Mouse (Mus musculus) spleen, adult 18-20 months (tissue): ENCODE data around the gene Sytl3.

Experiments used
- DNase-seq, 2 experiments: peaks; one replicate each; pipeline ENCODE4 v3.0.0; 2022; ENCODE audit warnings: mixed read lengths in 2 of 2

Sytl3 gene

DNA sequence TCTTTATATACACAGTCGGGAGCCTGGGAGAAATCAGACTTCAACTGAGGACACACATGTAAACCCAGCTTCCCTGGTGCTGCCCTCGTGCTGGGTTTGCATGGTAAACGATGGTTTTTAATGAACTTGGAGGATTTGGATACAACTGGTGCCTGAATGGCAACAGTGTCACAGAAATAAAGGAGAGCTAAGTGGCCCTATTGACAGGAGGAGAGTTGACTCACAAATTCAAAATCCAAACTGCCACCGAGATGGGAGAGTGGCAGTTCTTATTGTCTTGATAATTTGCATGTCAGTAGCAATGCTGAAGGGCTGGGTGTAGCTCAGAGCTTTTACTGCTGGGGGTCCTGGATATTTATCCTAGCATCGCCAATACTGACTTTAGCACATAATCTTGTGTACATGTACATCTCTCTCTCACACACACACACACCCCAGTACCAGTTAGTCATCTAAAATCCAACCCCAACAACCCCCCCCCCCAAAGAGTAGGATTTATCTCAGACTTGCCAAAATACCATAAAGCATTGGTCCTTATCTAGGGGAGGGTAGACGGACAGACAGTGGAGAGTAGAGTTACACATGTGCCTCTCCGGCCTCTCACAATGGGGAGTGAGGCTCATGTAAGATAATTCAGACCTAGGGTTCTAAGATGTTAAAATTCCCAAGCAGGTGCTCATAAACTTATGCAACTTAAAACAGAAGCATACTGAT is 104.8 kb downstream of the Sytl3 start:
- no peak for DNase-seq

DNA sequence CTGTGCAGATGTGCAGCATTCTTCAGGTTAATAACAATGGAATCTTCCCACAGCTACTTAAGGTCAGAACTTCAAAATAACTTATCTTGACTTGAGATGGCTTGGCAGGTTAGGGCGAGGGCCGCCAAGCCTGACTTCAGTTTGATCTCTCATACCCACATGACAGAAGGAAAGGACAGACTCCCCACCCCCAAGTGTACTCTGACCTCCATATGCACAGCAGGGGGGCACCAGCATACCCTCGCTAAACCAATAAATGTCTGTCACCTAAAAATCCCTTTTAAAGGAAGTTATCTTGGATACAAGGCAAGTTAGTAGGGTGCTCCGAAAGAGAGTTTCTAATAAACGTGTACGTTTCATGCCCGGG is 105.3 kb downstream of the Sytl3 start:
- no peak for DNase-seq

DNA sequence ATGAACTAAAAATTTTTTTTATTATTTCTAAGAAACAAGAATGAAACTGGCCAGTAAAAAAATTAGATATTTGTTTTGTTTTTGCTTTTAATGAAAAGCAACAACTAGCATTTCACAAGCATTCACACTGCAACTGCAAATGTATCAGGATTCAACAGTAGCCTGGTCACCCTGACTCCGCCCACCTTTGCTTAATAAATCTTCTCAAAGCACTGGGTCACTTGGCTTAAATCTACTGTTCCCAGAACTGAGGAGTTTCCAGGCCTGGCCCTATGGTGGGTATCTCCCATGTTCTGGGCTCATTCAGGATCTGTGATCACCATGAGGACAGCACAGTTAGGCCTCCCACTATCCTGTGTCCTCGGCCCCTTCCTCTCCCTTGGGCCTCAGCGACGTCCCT is 105.8 kb downstream of the Sytl3 start:
- no peak for DNase-seq

DNA sequence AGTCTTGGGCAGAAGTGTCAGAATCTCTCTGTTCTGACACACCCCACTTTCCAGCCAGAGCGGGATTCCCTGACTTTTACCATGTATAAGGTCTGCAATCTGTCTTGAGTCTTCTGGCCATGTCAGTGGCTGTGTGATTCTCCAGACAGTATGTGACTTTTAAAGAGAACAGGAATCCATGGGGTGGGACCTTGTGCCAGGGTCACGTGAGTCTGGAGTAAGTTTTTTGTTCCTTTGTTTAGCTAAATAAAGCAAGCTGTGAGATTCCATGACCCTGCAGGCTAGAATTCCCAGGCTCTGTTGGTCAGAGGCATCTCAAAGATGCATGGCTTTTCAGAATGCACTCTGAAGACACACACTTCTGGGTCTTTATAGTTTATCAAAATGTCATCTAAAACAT is 107.0 kb downstream of the Sytl3 start:
- no peak for DNase-seq

DNA sequence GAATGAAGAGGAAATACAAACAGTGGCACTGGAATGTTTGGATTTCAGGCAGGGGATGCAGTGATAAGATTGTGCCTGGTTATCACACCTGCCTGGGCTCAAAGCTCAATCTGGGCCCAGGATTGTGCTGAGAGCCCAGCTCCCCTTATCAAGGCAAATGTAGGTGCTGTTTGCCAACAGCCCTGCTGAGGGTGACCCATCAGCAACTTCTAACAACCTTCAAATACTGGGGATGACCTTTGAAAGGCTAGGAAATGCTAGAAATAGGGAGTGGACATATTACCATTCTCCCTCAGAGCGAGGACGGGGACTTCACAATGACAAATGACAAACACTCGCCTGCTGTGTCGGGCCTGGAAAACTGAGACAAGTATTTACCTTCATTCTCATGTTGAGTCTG is 107.9 kb downstream of the Sytl3 start:
- DNase-seq, result no peak

DNA sequence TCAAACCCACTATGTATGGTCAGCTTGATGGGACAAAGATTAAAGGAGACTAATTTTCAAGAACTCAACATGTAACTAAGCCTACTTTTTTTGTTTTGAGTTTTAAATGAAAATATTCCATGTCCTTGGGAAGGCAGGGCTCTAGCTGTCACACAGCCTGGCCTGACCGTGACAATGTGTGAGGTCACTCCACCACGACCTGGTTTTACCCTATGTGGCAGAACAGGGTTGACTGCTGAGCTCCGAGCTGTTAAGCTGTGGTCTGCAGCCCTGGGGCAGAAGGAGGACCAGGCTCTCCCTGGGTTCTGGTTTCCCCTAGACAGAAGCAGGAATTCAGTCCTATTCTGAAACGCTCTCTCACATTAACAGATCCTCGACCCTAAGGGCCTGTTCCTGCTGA is 108.9 kb downstream of the Sytl3 start:
- no peak for DNase-seq

DNA sequence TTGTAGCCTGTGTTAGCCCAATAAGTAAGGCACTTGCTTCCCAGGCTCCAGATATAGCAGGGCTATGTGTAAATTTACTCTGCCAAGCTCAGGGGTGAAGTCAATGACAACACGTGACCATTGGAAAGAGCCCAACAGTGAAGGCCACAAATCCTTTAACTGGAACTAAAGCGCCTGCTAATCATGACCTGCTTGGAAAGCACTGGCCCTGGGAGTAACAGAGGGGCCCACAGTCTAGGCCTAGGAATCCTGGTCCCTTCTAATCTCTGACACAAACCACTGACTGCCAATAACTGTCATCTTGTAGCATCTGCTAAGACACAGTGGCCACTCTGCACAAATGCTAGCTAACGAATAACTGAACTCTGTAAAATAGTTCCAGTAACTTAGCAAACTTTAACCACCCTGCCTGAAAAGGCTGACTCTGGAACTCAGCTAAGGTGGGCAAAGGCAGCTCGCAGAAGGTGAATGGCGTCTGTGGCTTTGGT is 109.5 kb downstream of the Sytl3 start:
- no peak for DNase-seq

DNA sequence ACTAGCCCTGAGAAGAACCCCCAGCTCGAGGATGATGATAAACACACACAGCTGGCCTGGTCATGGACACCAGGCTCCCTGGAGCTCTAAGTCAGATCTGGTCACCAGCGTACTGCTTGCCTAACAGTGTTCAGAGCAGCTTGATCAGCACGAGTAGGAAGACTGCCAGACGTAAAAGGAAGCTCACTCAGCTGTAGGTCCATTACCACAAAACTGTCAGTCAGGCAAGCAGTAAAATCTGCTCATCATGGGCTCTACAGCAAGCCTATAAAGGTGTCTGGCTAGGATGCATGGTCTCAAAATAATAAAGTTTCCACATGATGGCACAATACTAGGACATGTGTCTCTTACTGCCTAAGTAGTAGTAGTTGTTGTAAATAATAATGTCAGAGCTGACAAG is 110.7 kb downstream of the Sytl3 start:
- no peak for DNase-seq

DNA sequence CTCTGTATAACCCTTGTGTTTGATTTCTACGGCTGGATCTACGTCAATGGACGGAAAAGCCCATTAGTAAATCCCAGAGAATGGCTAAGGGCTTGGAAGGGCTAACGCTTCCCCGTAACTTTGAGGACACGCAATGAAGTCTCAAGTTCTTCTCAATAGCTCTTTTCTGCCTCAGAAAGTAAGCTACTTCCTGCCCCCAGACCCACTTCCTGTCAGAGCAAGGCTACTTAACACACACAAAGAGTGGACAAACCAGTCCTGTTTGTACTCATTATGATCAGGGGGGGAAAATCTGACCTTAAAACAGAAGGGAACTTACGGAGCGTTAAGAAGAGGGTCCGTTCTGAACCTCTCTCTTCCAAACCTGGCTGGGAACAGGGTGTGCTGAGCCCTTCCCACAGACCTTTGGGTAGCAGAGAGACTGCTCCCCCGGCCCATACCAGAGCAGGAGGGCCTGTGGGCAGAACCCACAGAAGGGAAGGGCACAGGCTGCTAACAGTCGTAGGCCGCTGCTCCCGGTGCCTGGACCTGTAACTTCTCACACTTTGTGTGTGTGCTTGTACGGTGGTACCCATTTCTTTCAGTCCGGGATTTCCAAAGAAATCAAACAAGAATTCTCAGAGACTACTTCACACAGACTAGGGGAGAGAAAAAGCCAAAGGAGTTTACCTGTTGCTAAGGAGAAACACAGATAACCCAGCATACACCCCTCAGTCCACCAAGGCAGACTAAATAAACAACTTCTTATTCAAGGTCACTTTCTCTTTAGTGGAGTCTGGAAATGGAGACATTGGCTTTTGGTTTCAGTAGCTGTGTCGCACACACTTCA is 113.0 kb downstream of the Sytl3 start:
- no peak for DNase-seq

DNA sequence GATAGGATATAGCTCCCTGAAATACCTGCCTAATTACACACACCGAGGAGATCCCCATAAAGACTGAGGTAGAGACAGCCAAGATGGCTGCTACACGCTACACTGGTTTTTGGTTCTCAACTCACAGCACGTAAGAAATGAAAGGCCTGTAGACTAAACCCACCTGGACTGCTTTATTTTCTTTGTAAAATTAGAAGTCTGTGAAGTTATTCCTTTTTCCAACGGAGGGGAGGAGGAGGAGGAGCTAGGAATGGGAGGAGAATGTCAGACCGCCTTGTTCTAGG is 113.5 kb downstream of the Sytl3 start:
- no peak for DNase-seq

DNA sequence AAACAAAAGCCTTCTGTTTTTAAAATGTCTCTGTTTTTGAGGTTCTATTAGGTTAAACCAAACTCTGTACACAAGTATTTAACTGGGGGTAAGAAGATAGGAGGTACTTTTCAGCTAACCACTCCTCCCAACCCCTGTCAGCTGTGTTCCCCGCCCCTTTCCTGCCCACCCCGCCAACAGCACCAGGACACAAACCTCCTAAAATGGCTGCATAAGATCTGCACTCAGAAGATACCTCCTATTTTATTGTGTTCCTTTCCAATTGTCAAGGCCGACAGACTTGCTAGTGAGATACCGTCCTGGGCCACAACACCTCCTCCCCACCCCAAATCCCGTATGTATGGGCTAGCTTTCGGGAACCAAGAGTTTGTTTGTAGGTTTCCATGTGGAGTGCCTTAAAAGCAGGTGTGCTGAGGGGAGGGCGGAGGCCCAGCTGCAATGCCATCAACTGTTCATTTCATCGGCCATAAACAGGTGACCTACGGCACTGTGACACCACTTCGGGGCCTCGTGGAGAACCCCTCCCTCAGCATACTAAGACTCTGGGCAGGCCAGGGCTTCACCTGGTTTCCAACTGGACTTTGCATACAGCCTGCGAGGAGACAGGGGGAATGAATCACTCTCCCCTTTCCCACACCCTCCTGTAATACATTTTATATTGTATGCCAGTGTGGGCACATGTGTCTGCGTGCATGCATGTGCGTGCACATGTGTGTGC is 114.5 kb downstream of the Sytl3 start:
- no peak for DNase-seq

DNA sequence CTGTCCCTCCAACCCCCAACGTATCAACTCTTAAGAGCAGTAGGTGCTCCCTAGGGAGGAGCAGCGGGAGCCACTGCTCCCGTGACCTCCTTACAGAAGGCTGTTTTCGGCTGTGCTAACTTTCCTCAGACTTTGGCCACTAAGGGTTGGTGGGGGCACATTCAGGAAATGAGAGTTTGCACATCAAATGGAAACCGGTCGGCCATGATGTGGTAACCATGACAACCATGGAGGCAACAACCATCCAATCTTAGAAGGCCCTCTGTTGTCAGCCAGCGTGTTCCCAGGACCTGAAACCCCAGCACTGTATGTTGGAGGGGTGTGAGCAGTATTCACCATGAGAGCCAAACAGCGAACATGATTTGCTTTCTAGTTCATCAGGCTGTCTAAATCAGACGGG is 116.3 kb downstream of the Sytl3 start:
- DNase-seq, result no peak

DNA sequence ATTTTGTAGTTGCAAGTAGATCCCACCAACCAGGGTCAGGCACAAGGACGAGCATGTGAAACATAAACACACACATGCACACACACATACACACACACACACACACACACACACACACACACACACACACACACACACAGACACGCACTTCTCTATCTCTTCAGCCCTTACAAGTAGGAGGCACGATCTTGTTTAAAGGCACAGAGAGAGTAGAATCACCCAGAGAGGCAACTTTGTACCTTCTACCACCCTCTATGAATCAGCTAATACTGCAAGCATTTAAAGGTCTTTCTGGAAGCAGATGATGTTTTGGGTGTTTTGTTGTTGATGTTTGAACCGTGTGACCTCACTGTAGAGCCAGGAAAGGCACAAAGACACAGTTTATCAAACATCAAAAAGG is 116.8 kb downstream of the Sytl3 start:
- no peak for DNase-seq

DNA sequence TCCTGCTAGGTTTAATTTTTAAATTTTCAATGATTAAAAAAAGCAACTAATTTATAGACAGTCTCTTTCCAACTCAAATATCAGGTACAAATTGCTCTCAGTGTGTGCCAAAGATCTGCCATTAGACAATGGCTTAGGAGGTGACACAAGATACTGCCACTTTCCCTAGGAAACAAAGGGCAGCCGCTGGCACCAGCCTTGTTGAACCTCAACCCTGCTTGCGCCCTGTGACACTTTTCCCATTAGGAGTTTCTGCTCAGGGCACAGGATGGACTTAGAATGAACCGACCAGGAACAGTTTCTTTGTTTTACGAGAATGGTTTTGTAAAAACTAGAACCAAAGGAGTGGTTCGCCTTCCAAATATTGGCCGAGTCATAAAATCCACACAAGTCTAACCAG is 117.2 kb downstream of the Sytl3 start:
- DNase-seq, result no peak

DNA sequence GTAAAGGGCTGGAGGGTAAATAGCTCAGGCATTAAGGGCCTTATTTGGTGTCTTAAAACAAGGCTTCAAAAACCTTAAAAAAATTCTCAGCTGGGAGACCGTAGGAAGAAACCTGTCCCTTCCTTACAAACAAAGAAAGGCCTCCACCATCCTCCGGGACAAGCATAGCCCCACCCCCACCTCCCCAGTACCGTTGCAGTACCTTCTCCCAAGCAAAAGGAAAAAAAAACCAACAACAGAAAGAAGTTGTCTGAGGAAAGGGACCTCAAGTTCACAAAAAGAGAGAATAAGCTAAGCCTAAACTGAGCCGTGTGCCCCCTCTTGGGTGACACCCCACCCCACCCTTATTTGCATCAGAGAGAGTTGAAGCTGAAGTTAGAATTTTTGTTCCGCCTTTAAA is 117.7 kb downstream of the Sytl3 start:
- no peak for DNase-seq

DNA sequence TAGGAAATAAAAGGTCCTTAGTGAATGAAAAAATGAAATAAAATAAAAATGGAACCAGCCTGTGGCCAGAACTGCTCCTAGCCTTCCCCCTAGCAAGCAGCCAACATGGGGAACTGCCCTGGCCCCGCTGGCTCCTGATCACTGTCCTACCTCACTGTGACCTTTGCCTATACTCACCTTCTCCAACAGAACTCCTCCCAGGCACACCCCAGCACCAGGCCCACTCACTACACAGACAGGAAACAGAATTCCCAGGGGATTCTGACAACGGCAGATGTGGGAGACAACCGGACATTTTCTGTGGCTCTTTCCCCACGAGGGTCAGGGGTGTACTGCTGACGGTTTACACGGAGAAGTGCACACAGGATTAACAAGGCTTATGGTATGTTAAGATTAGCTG is 118.2 kb downstream of the Sytl3 start:
- no peak for DNase-seq

DNA sequence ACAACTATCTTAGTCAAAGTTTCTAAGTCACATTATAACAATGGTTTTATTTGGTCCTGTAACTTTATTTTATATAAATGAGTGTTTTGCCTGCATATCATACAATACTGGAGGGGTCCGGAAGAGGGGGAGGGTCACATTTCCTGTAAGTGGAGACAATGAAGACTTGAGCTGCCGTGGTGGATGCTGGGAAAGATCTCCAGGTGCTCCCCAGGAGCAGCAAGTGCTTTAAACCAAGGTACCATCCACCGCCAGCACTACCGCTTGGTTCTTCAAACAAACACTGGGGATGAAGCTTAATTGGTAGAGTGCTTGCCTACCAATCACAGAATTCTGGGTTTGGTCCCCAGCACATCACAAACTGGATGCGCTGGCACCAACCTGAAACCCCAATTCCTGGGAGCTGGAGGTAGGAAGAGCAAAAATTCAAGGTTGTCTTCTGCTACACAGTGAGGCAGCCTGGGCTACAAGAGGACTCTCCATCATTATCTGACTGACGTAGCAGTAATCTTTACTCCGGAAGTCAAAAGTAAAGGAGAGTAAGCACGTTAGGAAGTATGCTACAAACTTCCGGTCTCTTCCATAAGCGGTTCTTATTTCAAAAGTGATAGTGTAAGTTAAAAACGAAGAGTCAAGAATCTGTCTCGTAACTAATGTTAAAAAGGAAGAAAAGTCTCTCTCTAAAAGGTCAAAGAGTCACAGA is 118.9 kb downstream of the Sytl3 start:
- DNase-seq, result no peak

DNA sequence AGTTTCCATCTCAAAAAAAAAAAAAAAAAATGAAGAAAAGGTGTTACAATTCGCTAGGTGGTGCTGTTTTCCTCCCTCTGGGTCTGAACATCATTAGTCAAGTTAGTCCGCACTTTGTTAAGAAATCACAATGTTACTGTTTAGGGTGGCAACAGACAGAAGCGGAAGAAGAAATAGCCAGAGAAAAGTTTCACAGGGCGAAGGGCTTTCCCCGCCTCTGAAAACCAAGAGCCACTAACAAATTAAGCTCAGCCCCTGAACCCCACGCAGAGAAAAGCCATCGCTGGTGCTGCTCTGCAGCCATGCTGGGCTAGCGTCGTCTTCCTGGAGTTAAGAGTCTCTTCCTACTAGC is 119.4 kb downstream of the Sytl3 start:
- peak; percentile 62 to 65 for DNase-seq

DNA sequence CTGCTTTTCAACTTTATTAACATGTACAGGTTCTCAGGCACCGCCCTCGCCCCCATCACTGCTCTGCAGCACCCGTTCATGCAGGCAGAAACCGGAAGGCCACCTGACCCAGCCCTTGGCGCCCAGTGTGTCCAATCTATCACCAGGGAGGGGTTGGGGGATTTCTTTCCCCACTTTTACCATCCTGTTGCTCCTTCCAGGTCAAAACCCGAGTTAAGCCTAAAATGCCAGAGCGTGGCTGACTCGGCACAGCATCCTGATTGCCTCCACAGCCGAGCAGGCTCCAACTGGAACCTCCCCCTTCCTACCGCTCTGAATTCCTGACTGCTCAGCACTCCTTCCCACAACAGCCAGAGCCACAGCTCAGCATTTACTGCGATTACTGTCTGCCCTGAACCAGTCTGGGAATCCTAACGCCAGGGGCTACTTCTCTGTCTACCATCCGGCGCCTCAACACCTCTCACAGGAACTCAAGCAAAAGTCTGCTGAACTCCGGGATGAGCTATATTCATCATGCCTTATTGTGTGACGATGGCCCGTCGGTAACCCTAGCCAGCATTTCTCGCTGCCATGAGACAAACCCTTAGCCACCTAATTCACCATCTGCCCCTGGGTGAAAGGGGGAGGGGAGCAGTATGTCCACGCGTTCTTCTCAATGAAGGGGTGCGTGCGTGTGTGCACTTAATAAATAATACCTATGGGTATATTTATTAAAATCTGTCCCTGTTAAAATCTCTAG is 120.0 kb downstream of the Sytl3 start:
- DNase-seq, result peak; percentile 59 to 61

DNA sequence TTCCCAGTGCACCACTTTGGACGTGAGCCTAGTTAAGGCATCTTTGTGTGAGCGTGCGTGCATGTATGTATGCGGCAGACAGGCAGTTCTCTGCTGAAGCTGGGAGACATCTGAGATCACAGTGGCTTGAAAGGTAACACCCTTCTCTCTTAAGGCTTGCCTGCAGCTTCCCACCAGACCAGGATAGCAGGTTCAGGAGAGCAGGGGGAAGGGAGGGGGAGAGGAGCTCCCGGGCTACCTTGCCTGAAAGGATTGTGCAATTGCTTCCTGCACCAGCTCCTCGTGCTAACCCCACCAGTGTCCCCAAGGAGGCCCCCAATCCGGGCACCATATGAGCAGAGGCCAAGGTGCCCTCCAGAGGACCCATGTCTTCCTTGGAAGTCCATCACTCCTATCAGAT is 120.7 kb downstream of the Sytl3 start:
- no peak for DNase-seq

DNA sequence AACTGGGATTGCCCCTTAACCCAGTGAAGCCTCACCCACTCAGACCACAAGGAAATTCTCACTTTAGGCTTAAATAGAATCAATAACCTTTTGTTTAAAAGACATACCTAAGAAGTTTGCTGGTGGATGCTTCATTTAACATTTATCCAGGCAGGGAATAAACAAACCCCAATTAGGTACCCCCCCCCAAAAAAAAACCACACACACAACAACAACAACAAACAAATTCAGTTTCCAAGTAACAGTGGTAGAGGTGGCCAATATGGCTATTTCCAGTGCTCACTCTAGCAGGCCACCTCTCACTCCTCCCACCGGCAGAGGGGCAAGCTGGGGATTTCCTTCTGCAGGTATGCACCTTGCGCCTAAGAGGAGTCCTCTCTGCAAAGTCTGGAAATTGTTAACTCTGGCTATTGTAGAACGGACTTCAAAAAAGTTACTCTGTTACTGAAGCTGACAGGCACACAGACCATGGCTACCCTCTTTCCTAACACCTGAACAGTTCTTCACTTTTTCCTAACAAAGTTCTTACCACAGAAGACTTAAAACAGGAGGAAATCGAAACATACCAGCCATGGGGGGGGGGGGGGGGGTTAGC is 121.7 kb downstream of the Sytl3 start:
- no peak for DNase-seq

DNA sequence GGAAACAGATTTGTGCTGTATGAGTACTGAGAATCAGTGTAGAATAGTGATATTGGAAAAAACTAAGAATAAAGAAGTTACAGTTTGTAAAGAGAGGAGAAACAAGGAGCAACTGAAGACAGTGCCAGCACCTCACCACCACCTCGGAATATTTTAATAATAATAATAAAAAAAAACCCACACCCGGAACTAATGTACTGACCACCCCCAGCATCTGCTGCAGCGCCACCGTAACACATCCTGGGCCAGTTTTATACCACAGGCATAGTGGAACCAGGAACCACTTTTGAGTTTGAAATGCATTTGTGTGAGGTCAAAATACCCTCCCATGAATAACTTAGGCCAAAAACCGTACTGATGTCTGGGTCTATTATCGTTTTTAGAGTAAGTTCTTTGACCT is 122.4 kb downstream of the Sytl3 start:
- no peak for DNase-seq
